Mouse (Mus musculus) bone marrow, adult 2 months (tissue): Measurements from ENCODE around the gene Gpr152.

Source experiments
- CTCF ChIP-seq: fragments of 200-500 bp; IDR thresholded peaks from 2 replicates; pipeline ENCODE4 v1.5.1; 2011; ENCODE audit warnings: low read length, control low read depth; ENCODE audit not compliant: control insufficient read depth, insufficient read depth
- POLR2A ChIP-seq: fragments of 200-500 bp; IDR thresholded peaks from 2 replicates; pipeline ENCODE4 v1.6.1; 2011; ENCODE audit warnings: low read depth, mild to moderate bottlenecking, control low read depth, low read length, borderline replicate concordance; ENCODE audit not compliant: control insufficient read depth

- no peak for TF ChIP-seq CTCF
- no peak for TF ChIP-seq POLR2A
Observed at GRCm38 (mm10) chr19:4137913-4138312, 1.7 kb upstream of the Gpr152 start.
